In the genomic region with DNA sequence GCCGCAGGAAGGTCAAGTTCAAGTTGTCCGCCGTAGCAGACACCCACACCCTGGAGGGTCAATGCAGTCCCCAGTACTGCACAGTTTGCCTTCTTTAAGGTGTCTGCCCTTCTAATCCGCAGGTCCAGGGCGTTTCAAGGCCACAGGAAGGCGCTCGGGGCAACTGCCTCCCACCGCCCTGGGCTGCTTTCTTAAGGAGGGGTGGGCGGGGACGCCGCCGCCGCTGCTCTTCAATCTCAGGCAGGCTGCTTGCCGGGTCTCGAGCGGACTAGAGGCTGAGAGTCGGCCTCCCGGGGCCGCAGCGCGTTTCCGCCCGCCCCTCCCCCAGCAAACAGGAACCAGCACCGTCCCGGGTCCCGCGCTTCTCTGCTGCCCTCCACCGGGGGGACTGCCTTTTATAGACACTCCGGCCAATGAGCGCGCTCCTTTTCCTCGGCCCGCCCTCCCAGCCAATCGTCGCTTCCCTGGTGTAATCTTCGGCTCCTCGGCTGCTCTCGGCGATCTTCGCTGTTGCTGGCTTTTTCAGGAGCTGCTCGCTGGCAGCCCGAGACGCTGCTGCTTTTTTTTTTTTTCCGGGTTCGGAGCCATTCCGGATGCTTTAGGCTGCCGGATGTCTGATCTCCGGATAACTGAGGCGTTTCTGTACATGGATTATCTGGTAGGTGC, we compare ENCODE assay signal across 8 mouse cellular contexts. TPM values are rescaled to one million over a fixed set of nuclear protein-coding genes. Genes with fewer than 3 reads are reported as not detected.
DNase-seq lines count a peak whose midpoint lies in the region; ATAC-seq lines count a peak whose summit lies in the region.

A gene (plus strand): TSS at position 467 of the 666 bp plus-strand sequence.

- H3K4me2 ChIP-seq in heart, embryonic 13.5 days: peak within 1 kb of the TSS; percentile 83
- peak within 1 kb of the TSS; percentile 87 for H3K4me2 ChIP-seq in liver, embryonic 12.5 days
- peak within 1 kb of the TSS; percentile 78 for H3K4me2 ChIP-seq in stomach, embryonic 15.5 days

- H3K4me1 ChIP-seq in heart, embryonic 13.5 days: peaks cover 28% of the 10 kb centered on the region
- peaks cover 37% of the 10 kb centered on the region for H3K4me1 ChIP-seq in liver, embryonic 12.5 days
- H3K4me1 ChIP-seq in stomach, embryonic 15.5 days: peaks cover 12% of the 10 kb centered on the region; the same call in 1 of the 2 replicates

- H3K36me3 ChIP-seq in heart, embryonic 13.5 days: 0 out of 2 replicates have a peak, but pooled peaks cover under 1% of the 10 kb centered on the region
- H3K36me3 ChIP-seq in liver, embryonic 12.5 days: no peaks in the 10 kb centered on the region
- H3K36me3 ChIP-seq in stomach, embryonic 15.5 days: no peaks in the 10 kb centered on the region

- DNase-seq in CD4-positive helper T cell, adult 2 months (ENCODE audit: low read depth, low spot score): peak; percentile 97
- peak; percentile 95 for DNase-seq in brain, embryonic 18.5 days (ENCODE audit: low read depth, low spot score)
- peak; percentile 99 for DNase-seq in kidney, postnatal 10 days
- DNase-seq in natural killer cell, adult 2 months (ENCODE audit: low spot score in 2 of 2): peak; percentile 95 to 96

- peak; percentile 97 for ATAC-seq in erythroid progenitor cell, adult 5-6 weeks (replicated peaks; ENCODE audit: low FRiP score, poor library complexity, severe bottlenecking)
- ATAC-seq in heart, embryonic 13.5 days (ENCODE audit: extremely low read depth, insufficient number of reproducible peaks, low FRiP score, low TSS enrichment): peak; percentile 94
- ATAC-seq in liver, embryonic 12.5 days: peak; percentile 95
- peak; percentile 97 for ATAC-seq in stomach, embryonic 15.5 days (ENCODE audit: insufficient read depth, low FRiP score, low read depth)

- peak within 1 kb of the TSS; percentile 97 for H3K9ac ChIP-seq in heart, embryonic 13.5 days
- peak within 1 kb of the TSS; percentile 96 for H3K9ac ChIP-seq in liver, embryonic 12.5 days
- H3K9ac ChIP-seq in stomach, embryonic 15.5 days: peak within 1 kb of the TSS; percentile 83

- no peaks in the 10 kb centered on the region for H3K9me3 ChIP-seq in heart, embryonic 13.5 days
- no peaks in the 10 kb centered on the region for H3K9me3 ChIP-seq in liver, embryonic 12.5 days (replicated peaks)
- no peaks in the 10 kb centered on the region for H3K9me3 ChIP-seq in stomach, embryonic 15.5 days

- H3K27me3 ChIP-seq in heart, embryonic 13.5 days (replicated peaks): no peaks in the 10 kb centered on the region
- H3K27me3 ChIP-seq in liver, embryonic 12.5 days (replicated peaks): no peaks in the 10 kb centered on the region
- no peaks in the 10 kb centered on the region for H3K27me3 ChIP-seq in stomach, embryonic 15.5 days (replicated peaks)

- peak within 1 kb of the TSS; percentile 87 for H3K4me3 ChIP-seq in heart, embryonic 13.5 days
- H3K4me3 ChIP-seq in liver, embryonic 12.5 days: peak within 1 kb of the TSS; percentile 93
- peak within 1 kb of the TSS; percentile 76 for H3K4me3 ChIP-seq in stomach, embryonic 15.5 days (replicated peaks)

- peak within 1 kb of the TSS; percentile 93 for H3K27ac ChIP-seq in heart, embryonic 13.5 days (replicated peaks)
- peak within 1 kb of the TSS; percentile 93 for H3K27ac ChIP-seq in liver, embryonic 12.5 days
- H3K27ac ChIP-seq in stomach, embryonic 15.5 days: peak within 1 kb of the TSS; percentile 87

- under 1% methylated on average over 49 of the region's 49 CpGs for WGBS in heart, embryonic 13.5 days
- under 1% methylated on average over 49 of the region's 49 CpGs for WGBS in liver, embryonic 12.5 days (ENCODE audit: insufficient replicate concordance)
- WGBS in stomach, embryonic 15.5 days: under 1% methylated on average over 49 of the region's 49 CpGs

RNA-seq across cellular contexts. Expression of the gene that starts here (rescaled TPM):
- 10.5 and 11.2 TPM in 2 replicates for total RNA-seq in erythroid progenitor cell, adult 5-6 weeks (2015; ENCODE audit: low replicate concordance)
- 9.4 and 23.5 TPM in 2 replicates for total RNA-seq in erythroid progenitor cell, adult 5-6 weeks (2017; ENCODE audit: low replicate concordance)
- 6.1 and 6.8 TPM in 2 replicates for polyA plus RNA-seq in heart, embryonic 13.5 days (2015; fragmentation: Nextera tagmentation; extraction: Ambion mirVana)
- polyA plus RNA-seq in liver, embryonic 12.5 days (2016; fragmentation: Nextera tagmentation; extraction: Ambion mirVana): 4.4 and 5.3 TPM in 2 replicates
- 6.7 and 7.9 TPM in 2 replicates for polyA plus RNA-seq in stomach, embryonic 15.5 days (2015; fragmentation: Nextera tagmentation; extraction: Ambion mirVana)

Comparison
In these comparisons a context has a peak if more than half of its experiments do, and no peak if none do; other contexts are left out.
1. Peak in every context shown above with its lines: DNase-seq, ATAC-seq, H3K4me3 ChIP-seq and H3K27ac ChIP-seq.